Mouse (Mus musculus): ENCODE results near the gene Hmgn2. TPM values are rescaled to one million over a fixed set of nuclear protein-coding genes. Genes with fewer than 3 reads are reported as not detected.

Gene Hmgn2
- 2,552 and 2,841 TPM in 2 replicates for polyA plus RNA-seq (2015; fragmentation: Nextera tagmentation; extraction: Ambion mirVana)

GRCm38 (mm10) chr4:133968150-133968921 lies at the start of gene Hmgn2:
Gene Hmgn2 (minus strand): TSS chr4:133968650.
- peaks cover 27% of the 10 kb centered on the region for H3K36me3 ChIP-seq (ENCODE audit: control insufficient read depth, insufficient read depth, low read length)
- peak within 1 kb of the TSS; percentile 79 for H3K4me3 ChIP-seq (ENCODE audit: low read length)
- peak within 1 kb of the TSS; percentile 100 for H3K27ac ChIP-seq (ENCODE audit: low read length)
- H3K4me1 ChIP-seq (replicated peaks; ENCODE audit: control insufficient read depth, insufficient read depth, low read length): peaks cover 20% of the 10 kb centered on the region
- H3K4me2 ChIP-seq (ENCODE audit: low read depth, low read length): peak within 1 kb of the TSS; percentile 80
- 1% methylated on average over 40 of the region's 42 CpGs for WGBS
- no peaks in the 10 kb centered on the region for H3K27me3 ChIP-seq (ENCODE audit: control insufficient read depth, insufficient read depth, low read depth, low read length)
- H3K9ac ChIP-seq (ENCODE audit: low read length): peak within 1 kb of the TSS; percentile 95
- ATAC-seq (ENCODE audit: low read depth): peak; percentile 72
- no peaks in the 10 kb centered on the region for H3K9me3 ChIP-seq (ENCODE audit: control insufficient read depth, low read length)

GRCm38 (mm10) chr4:134017201-134017865 lies 48.9 kb upstream of the Hmgn2 start:
- 4% methylated on average over 21 of the region's 21 CpGs for WGBS
- Histone ChIP-seq H3K4me3 (ENCODE audit: low read length) (no peak overlapping the region), H3K9ac (ENCODE audit: low read length) (no peak overlapping the region), H3K27ac (ENCODE audit: low read length) (no peak overlapping the region), H3K27me3 (ENCODE audit: control insufficient read depth, insufficient read depth, low read depth, low read length) (peaks cover 39% of the 10 kb centered on the region), H3K4me1 (replicated peaks; ENCODE audit: control insufficient read depth, insufficient read depth, low read length) (peaks cover 3% of the 10 kb centered on the region; the same call in 1 of the 2 replicates), H3K9me3 (ENCODE audit: control insufficient read depth, low read length) (no peaks in the 10 kb centered on the region), H3K36me3 (ENCODE audit: control insufficient read depth, insufficient read depth, low read length) (no peaks in the 10 kb centered on the region), H3K4me2 (ENCODE audit: low read depth, low read length) (no peak overlapping the region)
- ATAC-seq (ENCODE audit: low read depth): no peak

DNA sequence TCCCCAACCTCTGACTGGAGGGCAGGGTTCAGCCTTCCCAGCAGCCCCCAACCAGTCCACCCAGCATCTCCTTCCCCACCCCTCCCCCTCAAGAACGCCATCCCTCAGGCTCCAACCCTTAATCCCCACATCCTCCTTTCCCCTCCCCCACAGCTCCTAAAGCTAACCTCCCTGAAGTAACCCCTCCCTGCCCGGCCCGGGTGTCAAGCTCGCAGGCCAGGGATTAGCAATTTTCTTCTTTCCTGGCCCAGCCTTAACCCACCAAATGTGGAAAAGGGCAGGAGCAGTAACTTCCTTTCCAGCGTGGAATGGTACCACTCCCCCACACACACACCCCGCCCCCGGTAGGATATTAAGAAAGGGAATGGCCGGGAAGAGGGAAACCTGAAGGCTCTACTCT lies 48.3 kb upstream of the Hmgn2 start:
- Histone ChIP-seq H3K36me3 (ENCODE audit: control insufficient read depth, insufficient read depth, low read length) (no peaks in the 10 kb centered on the region), H3K4me1 (replicated peaks; ENCODE audit: control insufficient read depth, insufficient read depth, low read length) (peaks cover 3% of the 10 kb centered on the region; the same call in 1 of the 2 replicates), H3K9ac (ENCODE audit: low read length) (no peak overlapping the region), H3K27ac (ENCODE audit: low read length) (no peak overlapping the region), H3K27me3 (ENCODE audit: control insufficient read depth, insufficient read depth, low read depth, low read length) (peaks cover 39% of the 10 kb centered on the region), H3K4me3 (ENCODE audit: low read length) (no peak overlapping the region), H3K9me3 (ENCODE audit: control insufficient read depth, low read length) (no peaks in the 10 kb centered on the region), H3K4me2 (ENCODE audit: low read depth, low read length) (no peak overlapping the region)
- ATAC-seq (ENCODE audit: low read depth): no peak
- 2% methylated on average over 8 of the region's 8 CpGs for WGBS

DNA sequence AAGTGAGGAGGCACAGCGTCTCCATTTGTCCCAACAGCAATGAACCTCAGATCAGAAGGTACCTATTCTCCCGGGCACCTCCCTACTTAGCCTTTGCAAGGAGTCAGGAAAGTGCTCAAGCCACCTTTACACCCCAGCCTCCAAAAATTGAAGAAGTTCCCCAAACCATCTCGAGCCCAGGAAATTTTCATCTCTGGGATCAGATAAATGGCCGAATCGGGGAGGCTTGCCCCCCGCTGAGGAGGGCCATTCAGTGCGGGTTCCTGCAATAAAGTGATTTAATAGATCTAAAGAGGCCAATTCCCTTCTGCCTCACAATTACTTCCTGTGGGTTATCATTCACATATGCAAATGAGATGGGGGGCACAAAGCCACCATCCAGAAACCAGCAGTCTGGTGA lies 47.8 kb upstream of the Hmgn2 start:
- Histone ChIP-seq H3K27me3 (ENCODE audit: control insufficient read depth, insufficient read depth, low read depth, low read length) (peaks cover 39% of the 10 kb centered on the region), H3K36me3 (ENCODE audit: control insufficient read depth, insufficient read depth, low read length) (no peaks in the 10 kb centered on the region), H3K9ac (ENCODE audit: low read length) (no peak overlapping the region), H3K9me3 (ENCODE audit: control insufficient read depth, low read length) (no peaks in the 10 kb centered on the region), H3K4me1 (replicated peaks; ENCODE audit: control insufficient read depth, insufficient read depth, low read length) (peaks cover 3% of the 10 kb centered on the region; the same call in 1 of the 2 replicates), H3K27ac (ENCODE audit: low read length) (no peak overlapping the region), H3K4me2 (ENCODE audit: low read depth, low read length) (no peak overlapping the region), H3K4me3 (ENCODE audit: low read length) (no peak overlapping the region)
- 15% methylated on average over 7 of the region's 7 CpGs for WGBS
- no peak for ATAC-seq (ENCODE audit: low read depth)

- WGBS: 37% methylated on average over 12 of the region's 12 CpGs
- no peaks in the 10 kb centered on the region for H3K36me3 ChIP-seq (ENCODE audit: control insufficient read depth, insufficient read depth, low read length)
- H3K27ac ChIP-seq (ENCODE audit: low read length): no peak overlapping the region
- H3K9me3 ChIP-seq (ENCODE audit: control insufficient read depth, low read length): no peaks in the 10 kb centered on the region
- no peak overlapping the region for H3K4me2 ChIP-seq (ENCODE audit: low read depth, low read length)
- no peak overlapping the region for H3K9ac ChIP-seq (ENCODE audit: low read length)
- H3K4me1 ChIP-seq (replicated peaks; ENCODE audit: control insufficient read depth, insufficient read depth, low read length): peaks cover 3% of the 10 kb centered on the region; the same call in 1 of the 2 replicates
- no peak for ATAC-seq (ENCODE audit: low read depth)
- H3K4me3 ChIP-seq (ENCODE audit: low read length): no peak overlapping the region
- peaks cover 16% of the 10 kb centered on the region for H3K27me3 ChIP-seq (ENCODE audit: control insufficient read depth, insufficient read depth, low read depth, low read length)
These were observed 44.5 kb upstream of the Hmgn2 start for GRCm38 (mm10) chr4:134012858-134013528.

DNA sequence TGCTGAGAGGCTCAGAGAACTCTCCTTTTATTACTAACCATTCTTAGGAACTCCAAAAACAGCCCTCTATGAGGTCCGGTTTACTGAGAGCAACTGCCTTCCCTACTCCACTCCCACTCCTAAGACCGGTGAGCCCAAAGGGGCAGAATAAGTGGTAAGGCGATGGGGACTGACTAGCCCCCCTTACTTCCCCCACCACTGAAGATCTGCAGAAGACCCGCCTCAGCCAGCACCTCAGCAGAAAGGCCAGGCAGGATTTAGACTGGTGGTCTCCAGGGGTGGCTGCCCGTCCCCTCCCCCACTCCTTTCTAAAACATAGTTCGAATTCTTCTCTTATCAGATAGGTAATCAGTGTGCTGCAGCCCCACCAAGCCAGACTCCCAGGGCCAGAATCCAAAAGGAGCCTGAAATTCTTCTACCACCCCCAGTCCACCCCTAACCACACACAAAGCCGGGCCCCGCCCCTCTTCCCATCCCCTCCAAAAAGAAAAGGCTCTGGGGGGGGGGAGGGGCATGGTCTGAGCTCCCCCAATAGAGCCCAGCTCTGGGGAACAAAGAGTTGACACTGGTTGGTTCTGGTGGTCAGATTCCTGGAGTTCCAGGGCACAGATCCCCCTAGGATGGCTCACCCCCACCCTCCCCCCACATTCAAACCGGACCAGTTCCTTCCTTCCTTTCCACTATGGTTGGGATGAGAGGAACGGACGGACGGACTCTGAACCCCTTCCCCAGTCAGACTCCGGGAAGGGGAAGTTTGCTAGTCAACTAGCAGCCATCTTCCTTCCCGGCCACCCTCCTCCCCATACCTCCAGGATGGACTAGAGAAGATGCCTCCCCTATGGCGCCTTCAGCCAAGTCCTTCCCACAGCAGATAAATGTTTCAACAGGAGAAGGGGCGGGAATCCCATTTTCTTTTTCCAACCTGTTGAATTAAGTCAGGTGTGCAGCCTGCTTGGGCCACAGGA lies 43.3 kb upstream of the Hmgn2 start:
- WGBS: 5% methylated on average over 16 of the region's 16 CpGs
- no peaks in the 10 kb centered on the region for H3K36me3 ChIP-seq (ENCODE audit: control insufficient read depth, insufficient read depth, low read length)
- H3K27me3 ChIP-seq (ENCODE audit: control insufficient read depth, insufficient read depth, low read depth, low read length): peaks cover 6% of the 10 kb centered on the region
- peak overlapping the region; percentile 30; the same call in 1 of the 2 replicates for H3K4me2 ChIP-seq (ENCODE audit: low read depth, low read length)
- no peaks in the 10 kb centered on the region; the same call in 1 of the 2 replicates for H3K4me1 ChIP-seq (replicated peaks; ENCODE audit: control insufficient read depth, insufficient read depth, low read length)
- H3K9me3 ChIP-seq (ENCODE audit: control insufficient read depth, low read length): no peaks in the 10 kb centered on the region
- H3K27ac ChIP-seq (ENCODE audit: low read length): peak overlapping the region; percentile 74
- ATAC-seq (ENCODE audit: low read depth): peak; percentile 70
- no peak overlapping the region for H3K4me3 ChIP-seq (ENCODE audit: low read length)
- no peak overlapping the region for H3K9ac ChIP-seq (ENCODE audit: low read length)

DNA sequence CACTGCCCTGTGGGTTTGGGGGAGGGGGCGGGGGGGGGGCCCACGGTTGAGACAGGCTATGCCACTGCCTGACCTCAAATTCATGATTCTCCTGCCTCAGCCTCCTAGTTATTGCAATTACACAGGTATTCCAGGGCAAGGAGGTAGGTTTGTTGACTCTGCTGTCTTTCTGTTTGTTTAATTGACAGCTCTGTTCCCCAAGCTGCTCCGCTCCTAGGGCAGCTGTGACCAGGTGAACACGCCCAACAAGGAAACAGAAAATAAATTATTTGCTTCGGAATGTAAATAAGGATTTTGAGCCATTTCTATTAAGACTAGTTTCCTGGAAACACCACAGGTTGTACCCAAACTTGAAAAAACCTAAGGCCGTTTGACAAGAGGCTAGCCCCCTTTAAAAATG lies 41.3 kb upstream of the Hmgn2 start:
- Histone ChIP-seq H3K4me2 (ENCODE audit: low read depth, low read length) (no peak overlapping the region), H3K4me3 (ENCODE audit: low read length) (no peak overlapping the region), H3K27me3 (ENCODE audit: control insufficient read depth, insufficient read depth, low read depth, low read length) (no peaks in the 10 kb centered on the region), H3K4me1 (replicated peaks; ENCODE audit: control insufficient read depth, insufficient read depth, low read length) (no peaks in the 10 kb centered on the region; the same call in 1 of the 2 replicates), H3K36me3 (ENCODE audit: control insufficient read depth, insufficient read depth, low read length) (no peaks in the 10 kb centered on the region), H3K9me3 (ENCODE audit: control insufficient read depth, low read length) (no peaks in the 10 kb centered on the region), H3K27ac (ENCODE audit: low read length) (no peak overlapping the region), H3K9ac (ENCODE audit: low read length) (no peak overlapping the region)
- WGBS: 47% methylated on average over 6 of the region's 6 CpGs
- no peak for ATAC-seq (ENCODE audit: low read depth)

GRCm38 (mm10) chr4:134006845-134007244 lies 38.4 kb upstream of the Hmgn2 start:
- Histone ChIP-seq H3K4me2 (ENCODE audit: low read depth, low read length) (no peak overlapping the region), H3K27me3 (ENCODE audit: control insufficient read depth, insufficient read depth, low read depth, low read length) (no peaks in the 10 kb centered on the region), H3K27ac (ENCODE audit: low read length) (no peak overlapping the region), H3K4me3 (ENCODE audit: low read length) (no peak overlapping the region), H3K9ac (ENCODE audit: low read length) (no peak overlapping the region), H3K4me1 (replicated peaks; ENCODE audit: control insufficient read depth, insufficient read depth, low read length) (no peaks in the 10 kb centered on the region; the same call in 1 of the 2 replicates), H3K9me3 (ENCODE audit: control insufficient read depth, low read length) (no peaks in the 10 kb centered on the region), H3K36me3 (ENCODE audit: control insufficient read depth, insufficient read depth, low read length) (no peaks in the 10 kb centered on the region)
- no peak for ATAC-seq (ENCODE audit: low read depth)
- WGBS: 66% methylated on average over 3 of the region's 3 CpGs

Measured in lung, embryonic 16.5 days (tissue).